Mouse (Mus musculus): ENCODE results near the gene Ovca2. TPM values are rescaled to one million over a fixed set of nuclear protein-coding genes. Genes with fewer than 3 reads are reported as not detected.
A peak's percentile ranks its signal among the peaks of the same experiment; 100 is the strongest.

Ovca2 gene
- polyA plus RNA-seq, 1 experiment, result 19.3 TPM

GRCm38 (mm10) chr11:75194850-75195461 is 16.3 kb upstream of the Ovca2 start:
- TF ChIP-seq FOSL1 (IDR thresholded peaks at IDR 0.05; ENCODE audit: insufficient read depth, low read length, poor library complexity, severe bottlenecking), result no peak
- no peak for TF ChIP-seq MAX (IDR thresholded peaks at IDR 0.05)
- no peak for TF ChIP-seq USF1 (IDR thresholded peaks at IDR 0.05; ENCODE audit: low read depth)
- no peak for TF ChIP-seq MYOD1 (IDR thresholded peaks at IDR 0.05; ENCODE audit: control insufficient read depth, insufficient read length, low read depth)
- TF ChIP-seq CEBPB (IDR thresholded peaks at IDR 0.05; ENCODE audit: low read depth), result no peak
- TF ChIP-seq MYOG (IDR thresholded peaks at IDR 0.05; ENCODE audit: control insufficient read depth, extremely low read depth, insufficient read length), result no peak
- no peak for TF ChIP-seq CTCF (IDR thresholded peaks at IDR 0.05; ENCODE audit: control insufficient read depth, insufficient read depth, insufficient read length)
- H3K79me2 ChIP-seq (ENCODE audit: control insufficient read depth, insufficient read depth), result peaks cover 4% of the 10 kb centered on the region
- H3K4me3 ChIP-seq (ENCODE audit: insufficient read depth, poor library complexity, severe bottlenecking), result peak overlapping the region; percentile 11
- H3K36me3 ChIP-seq (ENCODE audit: control insufficient read depth, insufficient read depth), result no peaks in the 10 kb centered on the region
- peaks cover 36% of the 10 kb centered on the region for H3K27me3 ChIP-seq (ENCODE audit: control insufficient read depth, insufficient read depth, insufficient read length)
- H3K79me3 ChIP-seq (ENCODE audit: low read depth), result peaks cover 2% of the 10 kb centered on the region
- H3ac ChIP-seq (ENCODE audit: control insufficient read depth, insufficient read length, low read depth), result peak overlapping the region; percentile 1

GRCm38 (mm10) chr11:75194121-75194849 is 15.7 kb upstream of the Ovca2 start:
- Histone ChIP-seq H3K27me3 (ENCODE audit: control insufficient read depth, insufficient read depth, insufficient read length) (peaks cover 36% of the 10 kb centered on the region), H3K4me3 (ENCODE audit: insufficient read depth, poor library complexity, severe bottlenecking) (peak overlapping the region; percentile 23), H3K79me3 (ENCODE audit: low read depth) (peaks cover 7% of the 10 kb centered on the region), H3ac (ENCODE audit: control insufficient read depth, insufficient read length, low read depth) (peak overlapping the region; percentile 1), H3K79me2 (ENCODE audit: control insufficient read depth, insufficient read depth) (peaks cover 11% of the 10 kb centered on the region), H3K36me3 (ENCODE audit: control insufficient read depth, insufficient read depth) (no peaks in the 10 kb centered on the region)
- no peak for TF ChIP-seq USF1 (IDR thresholded peaks at IDR 0.05; ENCODE audit: low read depth)
- TF ChIP-seq CEBPB (IDR thresholded peaks at IDR 0.05; ENCODE audit: low read depth), result no peak
- TF ChIP-seq MAX (IDR thresholded peaks at IDR 0.05), result no peak
- TF ChIP-seq MYOG (IDR thresholded peaks at IDR 0.05; ENCODE audit: control insufficient read depth, extremely low read depth, insufficient read length), result no peak
- no peak for TF ChIP-seq MYOD1 (IDR thresholded peaks at IDR 0.05; ENCODE audit: control insufficient read depth, insufficient read length, low read depth)
- no peak for TF ChIP-seq CTCF (IDR thresholded peaks at IDR 0.05; ENCODE audit: control insufficient read depth, insufficient read depth, insufficient read length)
- TF ChIP-seq FOSL1 (IDR thresholded peaks at IDR 0.05; ENCODE audit: insufficient read depth, low read length, poor library complexity, severe bottlenecking), result no peak

GRCm38 (mm10) chr11:75193256-75194071 is 14.8 kb upstream of the Ovca2 start, which contains the start of gene Rtn4rl1:
Rtn4rl1 (plus strand) TSS chr11:75193783.
- TF ChIP-seq MAX (IDR thresholded peaks at IDR 0.05) (no peak), MYOG (IDR thresholded peaks at IDR 0.05; ENCODE audit: control insufficient read depth, extremely low read depth, insufficient read length) (no peak), USF1 (IDR thresholded peaks at IDR 0.05; ENCODE audit: low read depth) (no peak), FOSL1 (IDR thresholded peaks at IDR 0.05; ENCODE audit: insufficient read depth, low read length, poor library complexity, severe bottlenecking) (no peak), MYOD1 (IDR thresholded peaks at IDR 0.05; ENCODE audit: control insufficient read depth, insufficient read length, low read depth) (no peak), CTCF (IDR thresholded peaks at IDR 0.05; ENCODE audit: control insufficient read depth, insufficient read depth, insufficient read length) (no peak)
- Histone ChIP-seq H3ac (ENCODE audit: control insufficient read depth, insufficient read length, low read depth) (peak within 1 kb of the TSS; percentile 28), H3K27me3 (ENCODE audit: control insufficient read depth, insufficient read depth, insufficient read length) (peaks cover 36% of the 10 kb centered on the region), H3K4me3 (ENCODE audit: insufficient read depth, poor library complexity, severe bottlenecking) (peak within 1 kb of the TSS; percentile 23), H3K36me3 (ENCODE audit: control insufficient read depth, insufficient read depth) (no peaks in the 10 kb centered on the region), H3K79me2 (ENCODE audit: control insufficient read depth, insufficient read depth) (peaks cover 19% of the 10 kb centered on the region), H3K79me3 (ENCODE audit: low read depth) (peaks cover 13% of the 10 kb centered on the region)

- no peak overlapping the region for H3K4me3 ChIP-seq (ENCODE audit: insufficient read depth, poor library complexity, severe bottlenecking)
These were observed 13.9 kb upstream of the Ovca2 start for GRCm38 (mm10) chr11:75192336-75193214.

GRCm38 (mm10) chr11:75191841-75192240 is 13.2 kb upstream of the Ovca2 start:
- TF ChIP-seq CTCF (IDR thresholded peaks at IDR 0.05; ENCODE audit: control insufficient read depth, insufficient read depth, insufficient read length) (no peak), MYOG (IDR thresholded peaks at IDR 0.05; ENCODE audit: control insufficient read depth, extremely low read depth, insufficient read length) (no peak), FOSL1 (IDR thresholded peaks at IDR 0.05; ENCODE audit: insufficient read depth, low read length, poor library complexity, severe bottlenecking) (no peak), MAX (IDR thresholded peaks at IDR 0.05) (no peak), CEBPB (IDR thresholded peaks at IDR 0.05; ENCODE audit: low read depth) (no peak), USF1 (IDR thresholded peaks at IDR 0.05; ENCODE audit: low read depth) (no peak), MYOD1 (IDR thresholded peaks at IDR 0.05; ENCODE audit: control insufficient read depth, insufficient read length, low read depth) (no peak)
- Histone ChIP-seq H3K27me3 (ENCODE audit: control insufficient read depth, insufficient read depth, insufficient read length) (peaks cover 36% of the 10 kb centered on the region), H3K79me3 (ENCODE audit: low read depth) (peaks cover 15% of the 10 kb centered on the region), H3K36me3 (ENCODE audit: control insufficient read depth, insufficient read depth) (no peaks in the 10 kb centered on the region), H3K4me3 (ENCODE audit: insufficient read depth, poor library complexity, severe bottlenecking) (no peak overlapping the region), H3ac (ENCODE audit: control insufficient read depth, insufficient read length, low read depth) (no peak overlapping the region), H3K79me2 (ENCODE audit: control insufficient read depth, insufficient read depth) (peaks cover 28% of the 10 kb centered on the region)

More at GRCm38 (mm10) chr11:75192336-75193214, 13.9 kb upstream of the Ovca2 start:
- no peak for TF ChIP-seq MAX (IDR thresholded peaks at IDR 0.05)
- TF ChIP-seq MYOG (IDR thresholded peaks at IDR 0.05; ENCODE audit: control insufficient read depth, extremely low read depth, insufficient read length), result no peak
- peak; percentile 35 for TF ChIP-seq CTCF (IDR thresholded peaks at IDR 0.05; ENCODE audit: control insufficient read depth, insufficient read depth, insufficient read length)
- Histone ChIP-seq H3K36me3 (ENCODE audit: control insufficient read depth, insufficient read depth) (no peaks in the 10 kb centered on the region), H3K27me3 (ENCODE audit: control insufficient read depth, insufficient read depth, insufficient read length) (peaks cover 36% of the 10 kb centered on the region), H3K79me2 (ENCODE audit: control insufficient read depth, insufficient read depth) (peaks cover 25% of the 10 kb centered on the region), H3K79me3 (ENCODE audit: low read depth) (peaks cover 15% of the 10 kb centered on the region), H3ac (ENCODE audit: control insufficient read depth, insufficient read length, low read depth) (no peak overlapping the region)
